Comparison of ENCODE assay signal across 8 mouse cellular contexts in genomic region chr1:135146946-135147701, GRCm38 (mm10). TPM values are rescaled to one million over a fixed set of nuclear protein-coding genes. Genes with fewer than 3 reads are reported as not detected.
DNase-seq lines count a peak whose midpoint lies in the region; ATAC-seq lines count a peak whose summit lies in the region.

No protein-coding gene starts in this region.

- H3K9me3 ChIP-seq in embryonic facial prominence, embryonic 10.5 days = no peaks in the 10 kb centered on the region
- H3K9me3 ChIP-seq in limb, embryonic 11.5 days (ENCODE audit: control insufficient read depth, low read length) = no peaks in the 10 kb centered on the region
- H3K9me3 ChIP-seq in midbrain, embryonic 12.5 days = no peaks in the 10 kb centered on the region

- H3K36me3 ChIP-seq in embryonic facial prominence, embryonic 10.5 days (replicated peaks) = peaks cover 16% of the 10 kb centered on the region
- H3K36me3 ChIP-seq in limb, embryonic 11.5 days (ENCODE audit: control insufficient read depth, insufficient read depth, low read length) = no peaks in the 10 kb centered on the region
- peaks cover under 1% of the 10 kb centered on the region; the same call in 1 of the 2 replicates for H3K36me3 ChIP-seq in midbrain, embryonic 12.5 days

- peak; percentile 59 for ATAC-seq in limb, embryonic 11.5 days (ENCODE audit: insufficient number of reproducible peaks, low FRiP score, low TSS enrichment, low read depth)
- ATAC-seq in midbrain, embryonic 12.5 days (ENCODE audit: low FRiP score, low read depth) = peak; percentile 67

- DNase-seq in adrenal gland, postnatal 10 days = peak; percentile 91
- DNase-seq in embryonic facial prominence, embryonic 10.5 days (ENCODE audit: low spot score) = peak; percentile 76
- peak; percentile 99 for DNase-seq in heart, adult 11 months
- peak; percentile 93 for DNase-seq in kidney, adult 11 months
- peak; percentile 77 for DNase-seq in limb, embryonic 11.5 days (ENCODE audit: low spot score)
- peak; percentile 79 for DNase-seq in right cerebral cortex, postnatal 4 days
- DNase-seq in yolk sac, embryonic 10.5 days (ENCODE audit: low spot score) = peak; percentile 78

- peak overlapping the region; percentile 94 for H3K9ac ChIP-seq in limb, embryonic 11.5 days (ENCODE audit: low read length)
- peak overlapping the region; percentile 96 for H3K9ac ChIP-seq in midbrain, embryonic 12.5 days (replicated peaks)

- H3K27ac ChIP-seq in embryonic facial prominence, embryonic 10.5 days (replicated peaks) = peak overlapping the region; percentile 94
- H3K27ac ChIP-seq in limb, embryonic 11.5 days (replicated peaks; ENCODE audit: low read depth, low read length) = peak overlapping the region; percentile 76
- peak overlapping the region; percentile 89 for H3K27ac ChIP-seq in midbrain, embryonic 12.5 days (replicated peaks)

- H3K4me3 ChIP-seq in embryonic facial prominence, embryonic 10.5 days = peak overlapping the region; percentile 97
- peak overlapping the region; percentile 92 for H3K4me3 ChIP-seq in limb, embryonic 11.5 days (ENCODE audit: low read depth, low read length)
- peak overlapping the region; percentile 95 for H3K4me3 ChIP-seq in midbrain, embryonic 12.5 days

- H3K4me2 ChIP-seq in limb, embryonic 11.5 days (ENCODE audit: low read depth, severe bottlenecking) = peak overlapping the region; percentile 95
- peak overlapping the region; percentile 82 for H3K4me2 ChIP-seq in midbrain, embryonic 12.5 days (replicated peaks)

- peaks cover 36% of the 10 kb centered on the region for H3K4me1 ChIP-seq in embryonic facial prominence, embryonic 10.5 days
- H3K4me1 ChIP-seq in limb, embryonic 11.5 days (ENCODE audit: control insufficient read depth, insufficient read depth, low read length) = peaks cover 9% of the 10 kb centered on the region
- peaks cover 19% of the 10 kb centered on the region for H3K4me1 ChIP-seq in midbrain, embryonic 12.5 days

- under 1% methylated on average over 69 of the region's 69 CpGs for WGBS in embryonic facial prominence, embryonic 10.5 days
- under 1% methylated on average over 62 of the region's 69 CpGs for WGBS in limb, embryonic 11.5 days
- WGBS in midbrain, embryonic 12.5 days = under 1% methylated on average over 69 of the region's 69 CpGs

- peaks cover 33% of the 10 kb centered on the region for H3K27me3 ChIP-seq in embryonic facial prominence, embryonic 10.5 days (replicated peaks; ENCODE audit: low read depth, poor library complexity, severe bottlenecking)
- H3K27me3 ChIP-seq in limb, embryonic 11.5 days (ENCODE audit: control insufficient read depth, insufficient read depth, low read length) = no peaks in the 10 kb centered on the region
- H3K27me3 ChIP-seq in midbrain, embryonic 12.5 days = peaks cover 9% of the 10 kb centered on the region

RNA-seq across cellular contexts. Expression of gene Arl8a, which starts 0.5 kb away (rescaled TPM):
- 10 to 100 TPM; 49.2 to 57.7 TPM for total RNA-seq in adrenal gland, postnatal 10 days (2021)
- polyA plus RNA-seq in embryonic facial prominence, embryonic 10.5 days (2016; fragmentation: Nextera tagmentation; extraction: Ambion mirVana) = 48.3 and 50.3 TPM in 2 replicates
- 40.8 and 44.9 TPM in 2 replicates for polyA plus RNA-seq in limb, embryonic 11.5 days (2014; fragmentation: Nextera tagmentation; extraction: Ambion mirVana)
- polyA plus RNA-seq in midbrain, embryonic 12.5 days (2016; fragmentation: Nextera tagmentation; extraction: Ambion mirVana) = 129 and 143 TPM in 2 replicates

RNA-seq across cellular contexts. Expression of gene Ptpn7, which starts 14.6 kb away (rescaled TPM):
- total RNA-seq in adrenal gland, postnatal 10 days (2021) = 1 to 10 TPM; 1.8 to 2.5 TPM
- polyA plus RNA-seq in embryonic facial prominence, embryonic 10.5 days (2016; fragmentation: Nextera tagmentation; extraction: Ambion mirVana) = 1.3 and 2.1 TPM in 2 replicates
- 1.3 TPM in 2 replicates for polyA plus RNA-seq in limb, embryonic 11.5 days (2014; fragmentation: Nextera tagmentation; extraction: Ambion mirVana)
- 0.58 and 1.1 TPM in 2 replicates for polyA plus RNA-seq in midbrain, embryonic 12.5 days (2016; fragmentation: Nextera tagmentation; extraction: Ambion mirVana)

RNA-seq across cellular contexts. Expression of gene Gpr37l1, which starts 20.4 kb away (rescaled TPM):
- 1 to 10 TPM; 1.3 to 2.8 TPM for total RNA-seq in adrenal gland, postnatal 10 days (2021)
- polyA plus RNA-seq in embryonic facial prominence, embryonic 10.5 days (2016; fragmentation: Nextera tagmentation; extraction: Ambion mirVana) = not detected in 2 replicates
- polyA plus RNA-seq in limb, embryonic 11.5 days (2014; fragmentation: Nextera tagmentation; extraction: Ambion mirVana) = 0.12 TPM in 1 of 2 replicates, not detected in the other
- not detected in 2 replicates for polyA plus RNA-seq in midbrain, embryonic 12.5 days (2016; fragmentation: Nextera tagmentation; extraction: Ambion mirVana)

RNA-seq across cellular contexts. Expression of gene Lgr6, which starts 42.0 kb away (rescaled TPM):
- 10 to 100 TPM; 20.5 to 28.4 TPM for total RNA-seq in adrenal gland, postnatal 10 days (2021)
- 0.73 and 1.1 TPM in 2 replicates for polyA plus RNA-seq in embryonic facial prominence, embryonic 10.5 days (2016; fragmentation: Nextera tagmentation; extraction: Ambion mirVana)
- 0.49 and 0.67 TPM in 2 replicates for polyA plus RNA-seq in limb, embryonic 11.5 days (2014; fragmentation: Nextera tagmentation; extraction: Ambion mirVana)
- 0.27 and 0.66 TPM in 2 replicates for polyA plus RNA-seq in midbrain, embryonic 12.5 days (2016; fragmentation: Nextera tagmentation; extraction: Ambion mirVana)

Comparison
In these comparisons a context has a peak if more than half of its experiments do, and no peak if none do; other contexts are left out.
1. Peak in every context shown above with its lines: DNase-seq, ATAC-seq, H3K4me3 ChIP-seq and H3K27ac ChIP-seq.